Mouse (Mus musculus): Measurements from ENCODE around the gene A930017K11Rik. TPM values are rescaled to one million over a fixed set of nuclear protein-coding genes. Genes with fewer than 3 reads are reported as not detected.

A930017K11Rik gene
- 0.19 TPM in 1 of 2 replicates, not detected in the other for polyA plus RNA-seq (2015; fragmentation: Nextera tagmentation; extraction: Ambion mirVana)

GRCm38 (mm10) chr17:25951803-25952623 is at the start of gene A930017K11Rik:
Gene A930017K11Rik (minus strand): TSS chr17:25952565.

GRCm38 (mm10) chr17:25985306-25986294 is 33.2 kb upstream of the A930017K11Rik start, which contains the start of gene Capn15:
Gene Capn15 (minus strand): TSS chr17:25985796.

GRCm38 (mm10) chr17:25944366-25945163 is 7.8 kb downstream of the A930017K11Rik start, which contains the start of the genes Pigq and Nhlrc4:
Gene Pigq (minus strand): TSS chr17:25944936.
Gene Nhlrc4 (minus strand): TSS chr17:25944961.

GRCm38 (mm10) chr17:25919144-25919785 is 33.1 kb downstream of the A930017K11Rik start, which contains the start of gene Rab40c:
Gene Rab40c (minus strand): TSS chr17:25919727.

Other genes with a start within 250 kb of the A930017K11Rik start
- gene Gng13, start 235.4 kb downstream of the A930017K11Rik start, polyA plus RNA-seq (2015; fragmentation: Nextera tagmentation; extraction: Ambion mirVana): 25.0 and 25.7 TPM in 2 replicates
- 3.3 and 3.6 TPM in 2 replicates for gene Chtf18, start 225.1 kb downstream of the A930017K11Rik start, polyA plus RNA-seq (2015; fragmentation: Nextera tagmentation; extraction: Ambion mirVana)
- 28.2 and 33.0 TPM in 2 replicates for gene Rpusd1, start 224.9 kb downstream of the A930017K11Rik start, polyA plus RNA-seq (2015; fragmentation: Nextera tagmentation; extraction: Ambion mirVana)
- not detected in 2 replicates for gene Mslnl, start 216.5 kb downstream of the A930017K11Rik start, polyA plus RNA-seq (2015; fragmentation: Nextera tagmentation; extraction: Ambion mirVana)
- 4.9 and 9.2 TPM in 2 replicates for gene Msln, start 198.2 kb downstream of the A930017K11Rik start, polyA plus RNA-seq (2015; fragmentation: Nextera tagmentation; extraction: Ambion mirVana)
- gene Narfl, start 178.8 kb downstream of the A930017K11Rik start, polyA plus RNA-seq (2015; fragmentation: Nextera tagmentation; extraction: Ambion mirVana): 22.1 and 26.8 TPM in 2 replicates
- gene Haghl, start 166.9 kb downstream of the A930017K11Rik start, polyA plus RNA-seq (2015; fragmentation: Nextera tagmentation; extraction: Ambion mirVana): 239 and 280 TPM in 2 replicates
- gene Ccdc78, start 166.0 kb downstream of the A930017K11Rik start, polyA plus RNA-seq (2015; fragmentation: Nextera tagmentation; extraction: Ambion mirVana): 0.57 and 0.65 TPM in 2 replicates
- gene Fam173a, start 159.7 kb downstream of the A930017K11Rik start, polyA plus RNA-seq (2015; fragmentation: Nextera tagmentation; extraction: Ambion mirVana): 114 and 116 TPM in 2 replicates
- gene AC134908.4, start 156.9 kb downstream of the A930017K11Rik start, polyA plus RNA-seq (2015; fragmentation: Nextera tagmentation; extraction: Ambion mirVana): 3.6 and 5.2 TPM in 2 replicates
- gene Metrn, start 155.4 kb downstream of the A930017K11Rik start, polyA plus RNA-seq (2015; fragmentation: Nextera tagmentation; extraction: Ambion mirVana): 120 and 140 TPM in 2 replicates
- gene Fbxl16, start 143.5 kb downstream of the A930017K11Rik start, polyA plus RNA-seq (2015; fragmentation: Nextera tagmentation; extraction: Ambion mirVana): 55.3 and 58.9 TPM in 2 replicates
- gene Wdr24, start 128.9 kb downstream of the A930017K11Rik start, polyA plus RNA-seq (2015; fragmentation: Nextera tagmentation; extraction: Ambion mirVana): 21.0 and 21.7 TPM in 2 replicates
- gene Jmjd8, start 123.7 kb downstream of the A930017K11Rik start, polyA plus RNA-seq (2015; fragmentation: Nextera tagmentation; extraction: Ambion mirVana): 37.1 and 44.5 TPM in 2 replicates
- gene Stub1, start 119.2 kb downstream of the A930017K11Rik start, polyA plus RNA-seq (2015; fragmentation: Nextera tagmentation; extraction: Ambion mirVana): 354 and 408 TPM in 2 replicates
- gene Rhbdl1, start 115.3 kb downstream of the A930017K11Rik start, polyA plus RNA-seq (2015; fragmentation: Nextera tagmentation; extraction: Ambion mirVana): 89.7 and 104 TPM in 2 replicates
- gene Gm20683, start 110.8 kb downstream of the A930017K11Rik start, polyA plus RNA-seq (2015; fragmentation: Nextera tagmentation; extraction: Ambion mirVana): 13.1 and 18.9 TPM in 2 replicates
- gene Rhot2, start 107.7 kb downstream of the A930017K11Rik start, polyA plus RNA-seq (2015; fragmentation: Nextera tagmentation; extraction: Ambion mirVana): 13.5 and 19.5 TPM in 2 replicates
- 9.4 and 12.7 TPM in 2 replicates for gene Wdr90, start 91.1 kb downstream of the A930017K11Rik start, polyA plus RNA-seq (2015; fragmentation: Nextera tagmentation; extraction: Ambion mirVana)
- 64.6 and 66.2 TPM in 2 replicates for gene Mcrip2, start 83.8 kb downstream of the A930017K11Rik start, polyA plus RNA-seq (2015; fragmentation: Nextera tagmentation; extraction: Ambion mirVana)
- 81.0 and 83.3 TPM in 2 replicates for gene Mettl26, start 77.5 kb downstream of the A930017K11Rik start, polyA plus RNA-seq (2015; fragmentation: Nextera tagmentation; extraction: Ambion mirVana)
- 0.27 and 0.46 TPM in 2 replicates for gene Wfikkn1, start 71.7 kb downstream of the A930017K11Rik start, polyA plus RNA-seq (2015; fragmentation: Nextera tagmentation; extraction: Ambion mirVana)
- gene Rab40c, start 32.8 kb downstream of the A930017K11Rik start, polyA plus RNA-seq (2015; fragmentation: Nextera tagmentation; extraction: Ambion mirVana): 37.8 and 40.6 TPM in 2 replicates
- gene Pigq, start 7.6 kb downstream of the A930017K11Rik start, polyA plus RNA-seq (2015; fragmentation: Nextera tagmentation; extraction: Ambion mirVana): 60.7 and 77.8 TPM in 2 replicates
- gene Nhlrc4, start 7.6 kb downstream of the A930017K11Rik start, polyA plus RNA-seq (2015; fragmentation: Nextera tagmentation; extraction: Ambion mirVana): not detected in 2 replicates
- gene Capn15, start 33.2 kb upstream of the A930017K11Rik start, polyA plus RNA-seq (2015; fragmentation: Nextera tagmentation; extraction: Ambion mirVana): 14.2 and 17.7 TPM in 2 replicates
- 17.1 and 17.8 TPM in 2 replicates for gene Rab11fip3, start 117.0 kb upstream of the A930017K11Rik start, polyA plus RNA-seq (2015; fragmentation: Nextera tagmentation; extraction: Ambion mirVana)
- 38.7 and 44.3 TPM in 2 replicates for gene Decr2, start 137.8 kb upstream of the A930017K11Rik start, polyA plus RNA-seq (2015; fragmentation: Nextera tagmentation; extraction: Ambion mirVana)
- 13.2 TPM in 2 replicates for gene Nme4, start 143.0 kb upstream of the A930017K11Rik start, polyA plus RNA-seq (2015; fragmentation: Nextera tagmentation; extraction: Ambion mirVana)
- gene Tmem8, start 160.7 kb upstream of the A930017K11Rik start, polyA plus RNA-seq (2015; fragmentation: Nextera tagmentation; extraction: Ambion mirVana): 4.9 and 5.6 TPM in 2 replicates
- 192 and 200 TPM in 2 replicates for gene Mrpl28, start 170.9 kb upstream of the A930017K11Rik start, polyA plus RNA-seq (2015; fragmentation: Nextera tagmentation; extraction: Ambion mirVana)
- 12.8 and 15.4 TPM in 2 replicates for gene Axin1, start 186.1 kb upstream of the A930017K11Rik start, polyA plus RNA-seq (2015; fragmentation: Nextera tagmentation; extraction: Ambion mirVana)
- not detected in 2 replicates for gene Pdia2, start 246.5 kb upstream of the A930017K11Rik start, polyA plus RNA-seq (2015; fragmentation: Nextera tagmentation; extraction: Ambion mirVana)

Data from neural tube, postnatal 0 days (tissue).